Comparison of ENCODE assay signal across 27 mouse cellular contexts in the genomic region with DNA sequence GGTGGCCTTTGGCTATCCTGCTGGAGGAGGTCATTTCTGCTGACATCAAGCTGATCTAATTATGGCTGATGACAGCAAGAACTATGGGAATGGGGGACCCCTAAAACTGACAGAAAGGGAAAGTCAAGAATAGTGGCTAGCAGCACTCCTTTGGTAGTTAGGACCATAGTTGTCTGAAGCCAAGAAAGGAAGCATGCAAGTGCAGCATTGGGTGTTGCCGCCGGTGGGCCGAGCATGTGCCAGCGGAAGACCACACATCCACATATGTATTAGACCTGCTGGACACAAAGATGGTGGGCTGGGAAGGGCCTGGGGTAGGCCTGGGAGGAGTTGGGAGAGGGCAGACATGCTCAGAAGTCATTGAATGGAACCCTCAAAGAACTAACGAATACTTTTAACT.
"Had no signal": no experiment of that assay in that cellular context is flagged by ENCODE, and none has a peak within 500 bp of the region (broad histone marks: within the 10 kb centered on the region; RNA-seq: fewer than 3 reads in every experiment).

No protein-coding gene starts in this region.

- H3K36me3 ChIP-seq: embryonic facial prominence, embryonic 10.5 days; embryonic facial prominence, embryonic 12.5 days; embryonic facial prominence, embryonic 13.5 days; embryonic facial prominence, embryonic 15.5 days; forebrain, embryonic 10.5 days; forebrain, embryonic 12.5 days; forebrain, embryonic 15.5 days had no signal

- H3K4me2 ChIP-seq: embryonic facial prominence, embryonic 12.5 days; embryonic facial prominence, embryonic 13.5 days; embryonic facial prominence, embryonic 15.5 days; forebrain, embryonic 12.5 days; forebrain, embryonic 13.5 days; forebrain, embryonic 15.5 days had no signal

- H3K27ac ChIP-seq: embryonic facial prominence, embryonic 10.5 days; embryonic facial prominence, embryonic 12.5 days; embryonic facial prominence, embryonic 13.5 days; embryonic facial prominence, embryonic 15.5 days; forebrain, embryonic 10.5 days; forebrain, embryonic 12.5 days; forebrain, embryonic 13.5 days; forebrain, embryonic 15.5 days; heart, adult 2 months had no signal

- H3K9ac ChIP-seq: embryonic facial prominence, embryonic 12.5 days; embryonic facial prominence, embryonic 13.5 days; embryonic facial prominence, embryonic 15.5 days; forebrain, embryonic 12.5 days; forebrain, embryonic 13.5 days; forebrain, embryonic 15.5 days; forebrain, postnatal 0 days had no signal

- H3K4me3 ChIP-seq: embryonic facial prominence, embryonic 10.5 days; embryonic facial prominence, embryonic 12.5 days; embryonic facial prominence, embryonic 13.5 days; embryonic facial prominence, embryonic 15.5 days; erythroblast, embryonic 14.5 days; forebrain, embryonic 10.5 days; forebrain, embryonic 12.5 days; forebrain, embryonic 13.5 days; forebrain, embryonic 15.5 days; gastrocnemius, adult 2 months; heart, adult 2 months had no signal

- H3K9me3 ChIP-seq: embryonic facial prominence, embryonic 10.5 days; embryonic facial prominence, embryonic 12.5 days; embryonic facial prominence, embryonic 13.5 days; embryonic facial prominence, embryonic 15.5 days; forebrain, embryonic 10.5 days; forebrain, embryonic 12.5 days; forebrain, embryonic 13.5 days; forebrain, embryonic 15.5 days had no signal

- H3K4me1 ChIP-seq: embryonic facial prominence, embryonic 13.5 days; forebrain, embryonic 12.5 days; forebrain, embryonic 13.5 days; forebrain, embryonic 15.5 days had no signal

- DNase-seq: cerebellum, adult 8-10 months; cerebellum, adult 9-10 months; cerebellum, adult 9-11 months; cerebellum, postnatal 10 days; cerebellum, postnatal 14 days; cerebellum, postnatal 25 days; cerebellum, postnatal 36 days; embryo, embryonic 11 days; forebrain, postnatal 0 days; gastrocnemius, adult 2 months; gastrocnemius, postnatal 10 days; gastrocnemius, postnatal 14 days; gastrocnemius, postnatal 25 days; gastrocnemius, postnatal 36 days; heart, adult 18-20 months; heart, adult 2 months had no signal

- ATAC-seq: forebrain, embryonic 13.5 days; forebrain, embryonic 14.5 days; forebrain, embryonic 15.5 days; forebrain, embryonic 16.5 days; forebrain, postnatal 0 days had no signal

- H3K27me3 ChIP-seq: embryonic facial prominence, embryonic 12.5 days; embryonic facial prominence, embryonic 13.5 days; embryonic facial prominence, embryonic 15.5 days; forebrain, embryonic 12.5 days; forebrain, embryonic 13.5 days; forebrain, embryonic 15.5 days had no signal
